24 mouse cellular contexts compared by ENCODE assay signal in the genomic region with DNA sequence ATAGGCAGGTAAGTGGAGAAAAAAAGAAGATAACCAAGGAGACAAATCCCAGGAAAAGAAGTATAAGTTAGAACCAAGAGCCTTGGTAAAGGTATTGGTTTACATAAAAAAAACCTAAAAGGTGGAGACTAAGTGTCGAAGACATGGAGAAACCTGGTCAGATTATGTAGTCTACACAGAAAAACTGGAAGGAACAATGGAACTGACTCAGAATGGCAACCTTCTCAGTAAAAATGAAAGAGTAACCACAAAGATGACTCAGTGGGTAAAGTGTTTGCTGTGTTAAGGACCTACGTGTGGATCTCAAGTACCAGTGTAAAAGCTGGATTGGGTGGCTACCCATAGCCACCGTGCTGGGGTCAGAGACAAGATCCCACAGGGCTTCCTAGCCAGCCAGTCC.
"Had no signal": no experiment of that assay in that cellular context is flagged by ENCODE, and none has a peak within 500 bp of the region (broad histone marks: within the 10 kb centered on the region; RNA-seq: fewer than 3 reads in every experiment).

No protein-coding gene starts in this region.

- ATAC-seq: hindbrain, postnatal 0 days; inflammation-experienced regulatory T-cells, adult 6 months; intestine, embryonic 15.5 days; intestine, postnatal 0 days; liver, embryonic 12.5 days had no signal

- H3K27ac ChIP-seq: gastrocnemius, adult 2 months; heart, embryonic 10.5 days; hindbrain, embryonic 10.5 days; hindbrain, embryonic 12.5 days; hindbrain, embryonic 15.5 days; hindbrain, postnatal 0 days; intestine, embryonic 15.5 days; limb, embryonic 13.5 days; limb, embryonic 15.5 days; liver, embryonic 12.5 days had no signal

- H3K4me3 ChIP-seq: gastrocnemius, adult 2 months; heart, embryonic 10.5 days; heart, embryonic 12.5 days; hindbrain, embryonic 10.5 days; hindbrain, embryonic 12.5 days; hindbrain, embryonic 15.5 days; intestine, embryonic 15.5 days; limb, embryonic 13.5 days; limb, embryonic 15.5 days; liver, embryonic 12.5 days had no signal

- H3K4me2 ChIP-seq: heart, embryonic 12.5 days; hindbrain, embryonic 12.5 days; hindbrain, embryonic 15.5 days; intestine, embryonic 15.5 days; limb, embryonic 13.5 days; limb, embryonic 15.5 days; liver, embryonic 12.5 days had no signal

- H3K4me1 ChIP-seq: heart, embryonic 10.5 days; heart, embryonic 12.5 days; hindbrain, embryonic 10.5 days; hindbrain, embryonic 12.5 days; hindbrain, embryonic 15.5 days; intestine, embryonic 15.5 days; limb, embryonic 13.5 days; limb, embryonic 15.5 days; liver, embryonic 12.5 days had no signal

- H3K9ac ChIP-seq: heart, embryonic 12.5 days; hindbrain, embryonic 12.5 days; hindbrain, embryonic 15.5 days; intestine, embryonic 15.5 days; limb, embryonic 13.5 days; limb, embryonic 15.5 days; liver, embryonic 12.5 days had no signal

- H3K27me3 ChIP-seq: heart, embryonic 12.5 days; hindbrain, embryonic 12.5 days; hindbrain, embryonic 15.5 days; intestine, embryonic 15.5 days; limb, embryonic 13.5 days; limb, embryonic 15.5 days; liver, embryonic 12.5 days had no signal

- H3K9me3 ChIP-seq: heart, embryonic 10.5 days; heart, embryonic 12.5 days; hindbrain, embryonic 10.5 days; hindbrain, embryonic 12.5 days; hindbrain, embryonic 15.5 days; intestine, embryonic 15.5 days; limb, embryonic 13.5 days; limb, embryonic 15.5 days; liver, embryonic 12.5 days had no signal

- DNase-seq: gastrocnemius, adult 2 months; gastrocnemius, postnatal 10 days; gastrocnemius, postnatal 25 days; heart, adult 18-20 months; heart, postnatal 10 days; heart, postnatal 4 days; kidney, adult 18-20 months; kidney, adult 8-10 months; kidney, postnatal 10 days; kidney, postnatal 36 days; layer of hippocampus, adult 9-11 months; left cerebral cortex, postnatal 4 days had no signal
